Mouse (Mus musculus) bone marrow, adult 2 months (tissue): ENCODE measurements at regions not wholly inside any gene's neighbourhood (a gene's known extent, or its start where the extent isn't known, plus 50 kb on each side); places are given as distances from the start of the nearest gene placed in this dataset.

Experiments used
- CTCF ChIP-seq: fragments of 200-500 bp; IDR thresholded peaks from 2 replicates; pipeline ENCODE4 v1.5.1; 2011; ENCODE audit warnings: low read length, control low read depth; ENCODE audit not compliant: control insufficient read depth, insufficient read depth
- POLR2A ChIP-seq: fragments of 200-500 bp; IDR thresholded peaks from 2 replicates; pipeline ENCODE4 v1.6.1; 2011; ENCODE audit warnings: low read depth, mild to moderate bottlenecking, control low read depth, low read length, borderline replicate concordance; ENCODE audit not compliant: control insufficient read depth

- no peak for TF ChIP-seq POLR2A
- TF ChIP-seq CTCF: no peak
Observed at GRCm38 (mm10) chr15:67954216-67954615, 1453.5 kb upstream of the Lrrc6 start.
